Mouse (Mus musculus) MEL (cell line): ENCODE measurements around the gene Inpp5k. TPM values are rescaled to one million over a fixed set of nuclear protein-coding genes. Genes with fewer than 3 reads are reported as not detected.

Source experiments
- DNase-seq: peaks from one replicate; pipeline ENCODE4 v3.0.0; 2011; ENCODE audit warnings: low read depth, low spot score
- H3K27ac ChIP-seq: 2 replicates; pipeline ENCODE4 v1.5.1; 2012; ENCODE audit warnings: low read depth, mild to moderate bottlenecking, control low read depth, low read length, moderate library complexity; ENCODE audit not compliant: control insufficient read depth
- H3K27me3 ChIP-seq, 2 experiments: fragments of 150-350 bp in 1 of 2; sonication (generic) in 1 of 2; 2 replicates each; pipeline ENCODE4 v1.6.1; 2012; ENCODE audit warnings: low read length in 2 of 2, mild to moderate bottlenecking in 2 of 2, improper control_type of control experiment in 1 of 2, moderate library complexity in 1 of 2; ENCODE audit not compliant: insufficient read depth in 2 of 2, control insufficient read depth in 1 of 2
- H3K36me3 ChIP-seq, 2 experiments: 2 replicates each; pipeline ENCODE4 v1.6.1; 2012 to 2014; ENCODE audit warnings: low read length in 2 of 2, improper control_type of control experiment in 1 of 2, inconsistent platforms in 1 of 2, mild to moderate bottlenecking in 1 of 2; ENCODE audit not compliant: insufficient read depth in 2 of 2, control insufficient read depth in 1 of 2
- H3K4me1 ChIP-seq, 2 experiments: fragments of 150-350 bp in 1 of 2; sonication (generic) in 1 of 2; 2 replicates each; pipeline ENCODE4 v1.6.1; 2012; ENCODE audit warnings: low read length in 2 of 2, improper control_type of control experiment in 1 of 2, mild to moderate bottlenecking in 1 of 2; ENCODE audit not compliant: insufficient read depth in 2 of 2, control insufficient read depth in 1 of 2
- H3K4me3 ChIP-seq, 2 experiments: fragments of 150-350 bp in 1 of 2; sonication (generic) in 1 of 2; 2 replicates each; pipeline ENCODE4 v1.5.1; 2012; ENCODE audit warnings: low read depth in 2 of 2, low read length in 2 of 2, mild to moderate bottlenecking in 2 of 2, moderate library complexity in 2 of 2, control low read depth in 1 of 2, improper control_type of control experiment in 1 of 2; ENCODE audit not compliant: control insufficient read depth in 1 of 2, insufficient read depth in 1 of 2
- H3K79me2 ChIP-seq: 2 replicates; pipeline ENCODE4 v1.6.1; 2012; ENCODE audit warnings: mild to moderate bottlenecking, low read length, moderate library complexity; ENCODE audit not compliant: control insufficient read depth, poor library complexity, insufficient read depth
- H3K9ac ChIP-seq: 2 replicates; pipeline ENCODE4 v1.6.1; 2012; ENCODE audit warnings: low read depth, mild to moderate bottlenecking, control low read depth, low read length, moderate library complexity; ENCODE audit not compliant: control insufficient read depth, poor library complexity, severe bottlenecking
- H3K9me3 ChIP-seq: fragments of 150-350 bp; sonication (generic); replicated peaks from 2 replicates; pipeline ENCODE4 v1.6.1; 2012; ENCODE audit warnings: mild to moderate bottlenecking, low read length, improper control_type of control experiment, moderate library complexity; ENCODE audit not compliant: insufficient read depth
- CHD1 ChIP-seq: IDR thresholded peaks from 2 replicates; pipeline ENCODE4 v1.6.1; 2012; ENCODE audit warnings: low read depth, mild to moderate bottlenecking, inconsistent platforms, low read length, improper control_type of control experiment
- ELF1 ChIP-seq: IDR thresholded peaks from 2 replicates; pipeline ENCODE4 v1.6.1; 2014; ENCODE audit warnings: low read depth, mild to moderate bottlenecking, inconsistent platforms, low read length, improper control_type of control experiment, moderate library complexity
- GABPA ChIP-seq: IDR thresholded peaks from 2 replicates; pipeline ENCODE4 v1.6.1; 2012; ENCODE audit warnings: low read depth, mild to moderate bottlenecking, inconsistent platforms, low read length, improper control_type of control experiment, moderate library complexity
- GATA1 ChIP-seq: IDR thresholded peaks from 2 replicates; pipeline ENCODE4 v1.6.1; 2011; ENCODE audit warnings: low read depth, low read length, improper control_type of control experiment
- JUND ChIP-seq: IDR thresholded peaks from 2 replicates; pipeline ENCODE4 v1.6.1; 2011; ENCODE audit warnings: low read depth, mild to moderate bottlenecking, improper control_type of control experiment, low read length
- MAZ ChIP-seq: IDR thresholded peaks from 2 replicates; pipeline ENCODE4 v1.6.1; 2012; ENCODE audit warnings: low read depth, mild to moderate bottlenecking, inconsistent platforms, low read length, improper control_type of control experiment
- MXI1 ChIP-seq: IDR thresholded peaks from 2 replicates; pipeline ENCODE4 v1.6.1; 2011; ENCODE audit warnings: mild to moderate bottlenecking, low read depth, low read length, improper control_type of control experiment
- MYB ChIP-seq: IDR thresholded peaks from 2 replicates; pipeline ENCODE4 v1.6.1; 2011; ENCODE audit warnings: mild to moderate bottlenecking, low read depth, low read length, improper control_type of control experiment
- NRF1 ChIP-seq: IDR thresholded peaks from 2 replicates; pipeline ENCODE4 v1.6.1; 2014; ENCODE audit warnings: low read depth, mild to moderate bottlenecking, inconsistent platforms, low read length, improper control_type of control experiment, moderate library complexity; ENCODE audit not compliant: poor library complexity, insufficient read depth, severe bottlenecking
- POLR2A ChIP-seq, 2 experiments: IDR thresholded peaks; 2 replicates each; pipeline ENCODE4 v1.6.1; 2011 to 2012; ENCODE audit warnings: low read length in 2 of 2, mild to moderate bottlenecking in 2 of 2, control low read depth in 1 of 2, improper control_type of control experiment in 1 of 2, low read depth in 1 of 2, moderate library complexity in 1 of 2; ENCODE audit not compliant: control insufficient read depth in 1 of 2, insufficient read depth in 1 of 2, poor library complexity in 1 of 2
- POLR2AphosphoS5 ChIP-seq: IDR thresholded peaks from 2 replicates; pipeline ENCODE4 v1.6.1; 2012; ENCODE audit warnings: low read depth, borderline replicate concordance, mild to moderate bottlenecking, inconsistent platforms, low read length, moderate library complexity, mixed read lengths
- SIN3A ChIP-seq: IDR thresholded peaks from 2 replicates; pipeline ENCODE4 v1.6.1; 2012; ENCODE audit warnings: low read length, improper control_type of control experiment, inconsistent platforms
- SMC3 ChIP-seq: IDR thresholded peaks from 2 replicates; pipeline ENCODE4 v1.6.1; 2011; ENCODE audit warnings: low read depth, low read length, improper control_type of control experiment
- TCF12 ChIP-seq: IDR thresholded peaks from 2 replicates; pipeline ENCODE4 v1.6.1; 2014; ENCODE audit warnings: low read depth, mild to moderate bottlenecking, inconsistent platforms, low read length, improper control_type of control experiment, moderate library complexity
- USF1 ChIP-seq: IDR thresholded peaks from 2 replicates; pipeline ENCODE4 v1.6.1; 2014; ENCODE audit warnings: low read depth, mild to moderate bottlenecking, inconsistent platforms, low read length, improper control_type of control experiment, moderate library complexity
- ZC3H11A ChIP-seq: IDR thresholded peaks from 2 replicates; pipeline ENCODE4 v1.6.1; 2012; ENCODE audit warnings: low read depth, mild to moderate bottlenecking, inconsistent platforms, low read length, improper control_type of control experiment
- ZKSCAN1 ChIP-seq: IDR thresholded peaks from 2 replicates; pipeline ENCODE4 v1.6.1; 2012; ENCODE audit warnings: low read depth, mild to moderate bottlenecking, inconsistent platforms, low read length, improper control_type of control experiment, moderate library complexity
- ZMIZ1 ChIP-seq: IDR thresholded peaks from 2 replicates; pipeline ENCODE4 v1.6.1; 2012; ENCODE audit warnings: low read depth, mild to moderate bottlenecking, inconsistent platforms, low read length, improper control_type of control experiment, moderate library complexity
- polyA plus RNA-seq, 2 experiments: library from polyadenylated mRNA; stranded (reverse) in 1 of 2; unstranded in 1 of 2; fragments of >175 nt in 1 of 2; fragments of >200 nt in 1 of 2; gene quantifications; 2 replicates each; pipeline versions ENCODE4 v1.2.1 to v1.2.4; 2012; ENCODE audit warnings: low replicate concordance in 2 of 2, low read depth in 1 of 2; ENCODE audit not compliant: insufficient read length in 2 of 2, insufficient read depth in 1 of 2, missing spikeins in 1 of 2
- total RNA-seq: library from RNA; depleted of rRNA; stranded (reverse); fragments of 300-350 nt; gene quantifications from 2 replicates; pipeline ENCODE4 v1.2.3, GENCODE M21; 2012

The Inpp5k gene
- total and polyA plus RNA-seq, 3 experiments, result 15.2 to 28.7 TPM; not detected in 1

GRCm38 (mm10) chr11:75688132-75688531, 57.3 kb downstream of the Inpp5k start:
- TF ChIP-seq MXI1, result no peak
- no peak for TF ChIP-seq SMC3
- no peak for TF ChIP-seq POLR2A (IDR thresholded peaks at IDR 0.05; ENCODE audit: control insufficient read depth in 1 of 2, insufficient read depth in 1 of 2, low read depth in 1 of 2, low read length in 2 of 2, poor library complexity in 1 of 2)
- TF ChIP-seq GABPA, result no peak
- TF ChIP-seq POLR2AphosphoS5, result no peak
- no peak for TF ChIP-seq SIN3A
- no peak for TF ChIP-seq MYB
- no peak for TF ChIP-seq CHD1
- no peak for TF ChIP-seq ZKSCAN1
- TF ChIP-seq ZC3H11A, result no peak
- no peak for TF ChIP-seq TCF12
- no peak for TF ChIP-seq GATA1
- TF ChIP-seq USF1, result no peak
- TF ChIP-seq ELF1, result no peak
- Histone ChIP-seq H3K4me1 (no peaks in the 10 kb centered on the region), H3K27me3 (no peaks in the 10 kb centered on the region), H3K9ac (no peak overlapping the region), H3K36me3 (peaks cover 6 to 37% of the 10 kb centered on the region in 2 experiments; a peak in 3 of 4 replicates), H3K79me2 (peaks cover 50% of the 10 kb centered on the region), H3K4me3 (no peak overlapping the region), H3K9me3 (no peaks in the 10 kb centered on the region), H3K27ac (no peak overlapping the region)
- DNase-seq, result no peak

GRCm38 (mm10) chr11:75689977-75690376, 59.2 kb downstream of the Inpp5k start:
- Histone ChIP-seq H3K79me2 (peaks cover 39% of the 10 kb centered on the region), H3K36me3 (peaks cover 4 to 45% of the 10 kb centered on the region in 2 experiments; a peak in 2 of 4 replicates), H3K9ac (no peak overlapping the region), H3K9me3 (no peaks in the 10 kb centered on the region), H3K4me1 (no peaks in the 10 kb centered on the region), H3K27ac (no peak overlapping the region), H3K27me3 (no peaks in the 10 kb centered on the region), H3K4me3 (no peak overlapping the region)
- DNase-seq, result no peak
- TF ChIP-seq POLR2A (IDR thresholded peaks at IDR 0.05; ENCODE audit: control insufficient read depth in 1 of 2, insufficient read depth in 1 of 2, low read depth in 1 of 2, low read length in 2 of 2, poor library complexity in 1 of 2), result peak in 1 of 2 experiments; percentile 52; a peak in 2 of 4 replicates
- TF ChIP-seq JUND, result no peak
- no peak for TF ChIP-seq NRF1

GRCm38 (mm10) chr11:75691047-75691446, 60.3 kb downstream of the Inpp5k start:
- no peak overlapping the region for H3K27ac ChIP-seq
- H3K4me1 ChIP-seq, result no peaks in the 10 kb centered on the region
- H3K79me2 ChIP-seq, result peaks cover 29% of the 10 kb centered on the region
- no peaks in the 10 kb centered on the region for H3K9me3 ChIP-seq
- no peak overlapping the region for H3K9ac ChIP-seq
- no peak overlapping the region for H3K4me3 ChIP-seq
- H3K36me3 ChIP-seq, result peaks cover 0 to 50% of the 10 kb centered on the region in 2 experiments; a peak in 2 of 4 replicates
- TF ChIP-seq MAZ (no peak), ZMIZ1 (0 out of 2 replicates have a peak, but pooled peaks have one; percentile 37)
- H3K27me3 ChIP-seq, result no peaks in the 10 kb centered on the region
- no peak for DNase-seq
